Mouse (Mus musculus) G1E (cell line): ENCODE measurements at regions not wholly inside any gene's neighbourhood (a gene's known extent, or its start where the extent isn't known, plus 50 kb on each side); places are given as distances from the start of the nearest gene placed in this dataset.
A peak's percentile ranks its signal among the peaks of the same experiment; 100 is the strongest.

Experiments
- ATAC-seq: 2 replicates; pipeline ENCODE4 v1.8.0; 2016; ENCODE audit warnings: mild to moderate bottlenecking; ENCODE audit not compliant: insufficient number of reproducible peaks, poor library complexity, low FRiP score, severe bottlenecking; ENCODE audit errors: extremely low read depth
- DNase-seq: peaks from one replicate; pipeline ENCODE4 v3.0.0; 2012; ENCODE audit warnings: low spot score
- H3K27me3 ChIP-seq: 2 replicates; pipeline ENCODE4 v1.6.1; 2012; ENCODE audit warnings: mild to moderate bottlenecking, low read length, inconsistent platforms; ENCODE audit not compliant: insufficient read depth
- H3K36me3 ChIP-seq: replicated peaks from 2 replicates; pipeline ENCODE3; 2012; ENCODE audit warnings: mild to moderate bottlenecking, inconsistent platforms
- H3K4me1 ChIP-seq: 2 replicates; pipeline ENCODE4 v1.6.1; 2012; ENCODE audit warnings: low read depth, low read length, inconsistent platforms, mixed read lengths; ENCODE audit not compliant: insufficient read depth
- H3K4me3 ChIP-seq: 2 replicates; pipeline ENCODE4 v1.5.1; 2012; ENCODE audit warnings: low read depth, mild to moderate bottlenecking, inconsistent platforms, low read length, moderate library complexity, mixed read lengths
- H3K9me3 ChIP-seq: replicated peaks from 2 replicates; pipeline ENCODE4 v1.6.1; 2012; ENCODE audit warnings: inconsistent platforms
- CTCF ChIP-seq: IDR thresholded peaks from 2 replicates; pipeline ENCODE4 v1.5.1; 2012; ENCODE audit warnings: low read depth, low read length, inconsistent platforms, mixed read lengths
- GATA1 ChIP-seq: IDR thresholded peaks from 2 replicates; pipeline ENCODE4 v1.6.1; 2012; ENCODE audit warnings: borderline replicate concordance, low read length, inconsistent platforms, mixed read lengths
- GATA2 ChIP-seq: IDR thresholded peaks from 2 replicates; pipeline ENCODE4 v1.6.1; 2012; ENCODE audit warnings: low read depth, low read length, inconsistent platforms, borderline replicate concordance
- POLR2AphosphoS5 ChIP-seq: IDR thresholded peaks from 2 replicates; pipeline ENCODE4 v1.6.1; 2012; ENCODE audit warnings: low read depth, low read length, inconsistent platforms; ENCODE audit not compliant: insufficient replicate concordance
- TAL1 ChIP-seq: conservative IDR thresholded peaks from 2 replicates; pipeline ENCODE4 v1.6.1; 2012; ENCODE audit warnings: low read depth, low read length, inconsistent platforms, mixed read lengths

DNA sequence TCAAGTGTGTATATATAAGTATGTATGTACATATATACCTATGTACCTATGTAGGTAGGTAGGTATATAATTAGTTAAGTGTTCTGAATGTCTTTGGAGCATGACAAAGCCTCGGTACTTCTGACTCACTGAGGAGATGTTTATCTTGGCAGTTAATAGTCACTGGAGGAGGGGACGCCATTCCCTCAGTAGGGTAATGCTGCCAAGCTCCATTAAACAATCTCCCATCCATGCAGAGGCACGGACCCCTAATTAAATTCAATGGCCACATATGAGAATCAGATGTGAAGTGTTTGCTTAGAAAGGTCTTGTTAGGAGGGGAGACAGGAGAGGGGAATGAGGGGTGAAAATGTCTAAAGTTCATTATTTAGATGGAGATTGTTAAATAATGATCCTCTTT lies 99.3 kb downstream of the Fasl start:
- Histone ChIP-seq H3K4me1 (no peaks in the 10 kb centered on the region), H3K9me3 (no peaks in the 10 kb centered on the region), H3K36me3 (no peaks in the 10 kb centered on the region), H3K4me3 (no peak overlapping the region), H3K27me3 (peaks cover 23% of the 10 kb centered on the region)
- TF ChIP-seq CTCF = no peak
- no peak for TF ChIP-seq TAL1
- no peak for TF ChIP-seq GATA1
- no peak for TF ChIP-seq POLR2AphosphoS5
- no peak for TF ChIP-seq GATA2
- DNase-seq = no peak
- ATAC-seq = no peak

DNA sequence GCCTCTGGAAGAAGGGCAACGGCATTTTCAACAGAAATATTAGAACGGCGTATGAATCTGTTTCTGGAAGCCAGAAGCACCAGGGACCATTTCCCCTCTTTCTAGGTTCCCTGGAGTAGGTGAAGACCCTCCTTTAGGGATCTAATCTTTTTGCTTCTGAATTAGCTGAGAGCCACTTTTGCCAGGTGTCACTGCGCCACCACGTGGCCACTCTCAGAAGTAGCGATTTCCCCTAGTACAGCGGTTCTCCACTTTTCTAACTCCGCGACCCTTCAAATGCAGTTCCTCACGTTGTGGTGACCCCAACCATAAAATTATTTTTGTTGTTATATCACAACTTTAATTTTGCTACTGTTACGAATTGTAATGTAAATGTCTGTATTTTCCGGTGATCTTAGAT lies 100.7 kb downstream of the Fasl start:
- ATAC-seq (no peak), DNase-seq (peak; percentile 7)
- Histone ChIP-seq H3K4me1 (no peaks in the 10 kb centered on the region), H3K9me3 (no peaks in the 10 kb centered on the region), H3K27me3 (peaks cover 18% of the 10 kb centered on the region), H3K36me3 (no peaks in the 10 kb centered on the region), H3K4me3 (no peak overlapping the region)
- no peak for TF ChIP-seq GATA1
- peak; percentile 60 for TF ChIP-seq CTCF
- TF ChIP-seq GATA2 = no peak

DNA sequence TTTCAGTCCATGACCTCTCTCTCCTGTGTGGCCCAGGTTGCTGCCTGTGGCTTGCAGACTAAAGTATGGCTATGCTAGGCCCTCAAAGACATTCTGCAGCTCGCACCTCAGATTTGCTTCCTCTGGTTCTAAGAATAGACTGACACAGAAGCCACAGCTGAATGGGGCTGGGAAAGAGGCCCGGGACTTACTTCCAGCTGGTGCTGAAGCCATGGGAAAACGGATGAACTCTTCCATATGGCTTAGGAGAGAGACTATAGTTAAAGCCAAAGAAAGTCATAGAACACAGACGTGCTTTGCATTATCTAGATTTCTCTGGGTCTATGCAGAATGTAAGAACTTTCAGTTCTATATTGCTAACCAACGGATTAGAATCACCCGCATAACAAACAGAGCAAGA lies 107.7 kb downstream of the Fasl start:
- H3K4me3 ChIP-seq = no peak overlapping the region
- H3K4me1 ChIP-seq = no peaks in the 10 kb centered on the region
- ATAC-seq = no peak
- no peaks in the 10 kb centered on the region for H3K36me3 ChIP-seq
- DNase-seq = no peak
- no peak for TF ChIP-seq CTCF
- no peak for TF ChIP-seq TAL1
- no peak for TF ChIP-seq GATA2
- no peak for TF ChIP-seq POLR2AphosphoS5
- no peak for TF ChIP-seq GATA1
- no peaks in the 10 kb centered on the region for H3K9me3 ChIP-seq
- peaks cover 3% of the 10 kb centered on the region; the same call in 1 of the 2 replicates for H3K27me3 ChIP-seq

DNA sequence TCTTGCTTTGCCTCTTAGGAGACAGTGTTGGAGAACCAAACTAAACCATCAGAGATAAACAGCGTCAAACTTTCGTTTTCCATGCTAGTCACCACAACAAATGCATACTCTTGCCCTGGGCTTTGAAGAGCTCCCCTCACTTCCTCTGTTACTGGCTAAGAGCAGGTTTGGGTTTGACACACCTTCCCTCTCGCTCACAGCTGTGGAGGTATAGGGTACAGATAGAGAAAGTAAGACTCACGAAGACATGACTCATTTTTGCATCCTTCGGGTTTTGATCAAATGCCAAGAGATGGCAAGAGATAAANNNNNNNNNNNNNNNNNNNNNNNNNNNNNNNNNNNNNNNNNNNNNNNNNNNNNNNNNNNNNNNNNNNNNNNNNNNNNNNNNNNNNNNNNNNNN lies 117.4 kb downstream of the Fasl start:
- Histone ChIP-seq H3K4me1 (peaks cover 2% of the 10 kb centered on the region; the same call in 1 of the 2 replicates), H3K4me3 (no peak overlapping the region), H3K27me3 (peaks cover 3% of the 10 kb centered on the region; the same call in 1 of the 2 replicates), H3K36me3 (no peaks in the 10 kb centered on the region), H3K9me3 (no peaks in the 10 kb centered on the region)
- TF ChIP-seq GATA2 (no peak), POLR2AphosphoS5 (no peak), TAL1 (no peak), GATA1 (no peak), CTCF (no peak)
- ATAC-seq (no peak), DNase-seq (no peak)

DNA sequence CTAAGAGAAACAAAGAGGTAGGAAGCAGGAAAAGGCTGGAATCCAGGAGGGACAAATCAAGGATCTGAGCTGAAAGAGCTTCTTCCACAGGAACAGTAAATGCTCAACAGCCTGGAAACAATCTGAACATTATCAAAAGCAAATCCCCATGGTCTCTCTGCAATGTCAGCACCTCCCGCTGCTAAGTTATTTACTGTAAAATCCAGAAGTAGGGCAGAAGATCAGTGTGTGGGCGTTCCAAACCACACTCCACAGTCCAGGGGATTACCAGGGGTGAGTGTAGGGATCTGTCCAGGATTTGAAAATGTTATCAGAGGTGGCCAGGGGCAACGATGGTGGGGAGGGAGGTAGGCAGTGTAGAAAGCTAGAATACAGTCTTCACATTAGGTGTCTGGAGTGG lies 124.0 kb downstream of the Fasl start:
- no peaks in the 10 kb centered on the region for H3K4me1 ChIP-seq
- peaks cover 3% of the 10 kb centered on the region; the same call in 1 of the 2 replicates for H3K27me3 ChIP-seq
- TF ChIP-seq TAL1 = no peak
- no peak for TF ChIP-seq GATA1
- TF ChIP-seq GATA2 = no peak
- TF ChIP-seq POLR2AphosphoS5 = no peak
- no peak for TF ChIP-seq CTCF
- H3K36me3 ChIP-seq = no peaks in the 10 kb centered on the region
- H3K4me3 ChIP-seq = no peak overlapping the region
- no peaks in the 10 kb centered on the region for H3K9me3 ChIP-seq
- ATAC-seq (no peak), DNase-seq (no peak)

DNA sequence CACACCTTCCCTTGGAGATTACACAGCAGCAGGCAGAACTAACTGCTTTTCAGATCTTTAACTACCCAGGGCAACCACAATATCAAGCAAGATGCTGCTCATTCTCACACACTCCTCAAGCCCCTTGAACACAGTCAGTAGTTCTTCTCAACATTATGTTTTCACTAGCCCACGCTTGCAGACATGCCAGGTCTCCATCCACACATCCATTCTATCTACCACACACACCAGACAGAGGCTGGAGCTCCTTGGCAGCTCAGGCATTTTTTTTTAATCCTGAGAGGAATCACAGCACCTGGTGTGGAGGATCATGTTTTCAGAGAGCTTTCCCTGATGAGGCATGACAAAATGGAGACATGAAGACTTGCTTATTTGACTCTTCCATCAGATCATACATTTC lies 124.9 kb downstream of the Fasl start:
- TF ChIP-seq GATA2 (no peak), CTCF (no peak), TAL1 (no peak), GATA1 (no peak), POLR2AphosphoS5 (no peak)
- ATAC-seq (no peak), DNase-seq (no peak)
- H3K4me3 ChIP-seq = no peak overlapping the region
- no peaks in the 10 kb centered on the region for H3K4me1 ChIP-seq
- no peaks in the 10 kb centered on the region for H3K9me3 ChIP-seq
- peaks cover 3% of the 10 kb centered on the region; the same call in 1 of the 2 replicates for H3K27me3 ChIP-seq
- no peaks in the 10 kb centered on the region for H3K36me3 ChIP-seq

DNA sequence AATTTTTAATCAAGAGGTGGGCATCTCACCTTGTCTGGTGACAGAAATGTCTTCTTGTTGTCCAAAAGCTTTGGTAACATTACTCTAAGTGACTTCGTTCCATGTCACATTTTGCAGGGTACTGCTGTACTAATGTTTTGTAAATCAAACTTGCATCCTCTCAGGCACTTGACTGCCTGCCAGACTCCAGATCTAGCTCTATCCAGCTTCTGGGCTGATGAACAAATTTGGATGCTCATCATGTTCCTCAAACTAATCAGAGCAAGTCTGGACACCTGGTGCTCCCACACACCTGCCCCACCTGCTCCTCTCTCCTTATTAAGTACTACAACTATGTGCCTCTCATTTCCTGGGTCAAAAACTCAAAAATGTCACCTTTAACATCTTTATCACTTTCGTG lies 126.1 kb downstream of the Fasl start:
- H3K4me1 ChIP-seq = no peaks in the 10 kb centered on the region
- DNase-seq (no peak), ATAC-seq (no peak)
- no peak for TF ChIP-seq CTCF
- TF ChIP-seq POLR2AphosphoS5 = no peak
- no peak for TF ChIP-seq GATA1
- no peak for TF ChIP-seq TAL1
- TF ChIP-seq GATA2 = no peak
- no peaks in the 10 kb centered on the region for H3K9me3 ChIP-seq
- H3K36me3 ChIP-seq = no peaks in the 10 kb centered on the region
- peaks cover 3% of the 10 kb centered on the region; the same call in 1 of the 2 replicates for H3K27me3 ChIP-seq
- no peak overlapping the region for H3K4me3 ChIP-seq
